Mouse (Mus musculus): ENCODE data around the gene Itsn1. TPM values are rescaled to one million over a fixed set of nuclear protein-coding genes. Genes with fewer than 3 reads are reported as not detected.

Gene Itsn1
- polyA plus RNA-seq, 1 experiment = 68.7 TPM

DNA sequence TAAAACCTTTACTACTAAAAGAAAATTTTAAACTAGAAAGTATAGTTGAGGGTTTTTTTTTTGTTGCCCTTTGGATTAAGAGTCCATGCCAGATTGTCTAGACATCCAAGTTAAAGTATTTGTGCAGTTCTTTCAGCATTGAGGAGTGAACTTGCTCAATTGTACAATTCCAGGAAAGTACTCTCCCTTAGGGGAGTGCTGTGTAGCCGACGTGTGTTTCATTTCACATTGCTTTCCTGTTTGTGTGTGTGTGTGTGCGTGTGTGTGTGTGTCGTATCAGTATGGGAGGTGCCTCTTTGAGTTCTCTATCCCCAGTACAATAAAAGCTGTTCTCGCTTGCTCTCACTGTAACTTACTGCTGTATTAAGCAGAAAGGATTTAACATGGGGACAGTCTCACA, 100.0 kb downstream of the Itsn1 start:
- TF ChIP-seq CTCF (IDR thresholded peaks at IDR 0.05; ENCODE audit: borderline replicate concordance, insufficient read depth, low read depth, low read length) = no peak
- TF ChIP-seq POLR2A (IDR thresholded peaks at IDR 0.05; ENCODE audit: borderline replicate concordance, insufficient read depth, low read length) = no peak
- 79% methylated on average over 5 of the region's 5 CpGs for WGBS
- Histone ChIP-seq H3K27ac (ENCODE audit: insufficient read depth, low read length) (no peak overlapping the region), H3K27me3 (ENCODE audit: control insufficient read depth, insufficient read depth, low read length) (no peaks in the 10 kb centered on the region), H3K4me3 (replicated peaks; ENCODE audit: insufficient read depth, low read depth, low read length) (no peak overlapping the region), H3K4me1 (ENCODE audit: control insufficient read depth, insufficient read depth, low read length) (no peaks in the 10 kb centered on the region)
- DNase-seq = no peak

- DNase-seq = no peak
- Histone ChIP-seq H3K4me1 (ENCODE audit: control insufficient read depth, insufficient read depth, low read length) (no peaks in the 10 kb centered on the region), H3K27ac (ENCODE audit: insufficient read depth, low read length) (no peak overlapping the region), H3K27me3 (ENCODE audit: control insufficient read depth, insufficient read depth, low read length) (no peaks in the 10 kb centered on the region), H3K4me3 (replicated peaks; ENCODE audit: insufficient read depth, low read depth, low read length) (no peak overlapping the region)
- no peak for TF ChIP-seq POLR2A (IDR thresholded peaks at IDR 0.05; ENCODE audit: borderline replicate concordance, insufficient read depth, low read length)
- no peak for TF ChIP-seq CTCF (IDR thresholded peaks at IDR 0.05; ENCODE audit: borderline replicate concordance, insufficient read depth, low read depth, low read length)
- 54% methylated on average over 23 of the region's 23 CpGs for WGBS
These were observed 101.2 kb downstream of the Itsn1 start for GRCm38 (mm10) chr16:91830260-91830659.

GRCm38 (mm10) chr16:91833121-91833520, 104.0 kb downstream of the Itsn1 start:
- TF ChIP-seq POLR2A (IDR thresholded peaks at IDR 0.05; ENCODE audit: borderline replicate concordance, insufficient read depth, low read length) (no peak), CTCF (IDR thresholded peaks at IDR 0.05; ENCODE audit: borderline replicate concordance, insufficient read depth, low read depth, low read length) (no peak)
- no peak for DNase-seq
- Histone ChIP-seq H3K4me3 (replicated peaks; ENCODE audit: insufficient read depth, low read depth, low read length) (no peak overlapping the region), H3K27me3 (ENCODE audit: control insufficient read depth, insufficient read depth, low read length) (no peaks in the 10 kb centered on the region), H3K27ac (ENCODE audit: insufficient read depth, low read length) (no peak overlapping the region), H3K4me1 (ENCODE audit: control insufficient read depth, insufficient read depth, low read length) (no peaks in the 10 kb centered on the region)
- WGBS = 94% methylated on average over 5 of the region's 5 CpGs

GRCm38 (mm10) chr16:91833558-91833957, 104.5 kb downstream of the Itsn1 start:
- H3K27me3 ChIP-seq (ENCODE audit: control insufficient read depth, insufficient read depth, low read length) = no peaks in the 10 kb centered on the region
- TF ChIP-seq CTCF (IDR thresholded peaks at IDR 0.05; ENCODE audit: borderline replicate concordance, insufficient read depth, low read depth, low read length) (no peak), POLR2A (IDR thresholded peaks at IDR 0.05; ENCODE audit: borderline replicate concordance, insufficient read depth, low read length) (no peak)
- H3K4me3 ChIP-seq (replicated peaks; ENCODE audit: insufficient read depth, low read depth, low read length) = no peak overlapping the region
- H3K27ac ChIP-seq (ENCODE audit: insufficient read depth, low read length) = no peak overlapping the region
- no peaks in the 10 kb centered on the region; the same call in 1 of the 2 replicates for H3K4me1 ChIP-seq (ENCODE audit: control insufficient read depth, insufficient read depth, low read length)
- no peak for DNase-seq
- WGBS = 47% methylated on average over 2 of the region's 2 CpGs

DNA sequence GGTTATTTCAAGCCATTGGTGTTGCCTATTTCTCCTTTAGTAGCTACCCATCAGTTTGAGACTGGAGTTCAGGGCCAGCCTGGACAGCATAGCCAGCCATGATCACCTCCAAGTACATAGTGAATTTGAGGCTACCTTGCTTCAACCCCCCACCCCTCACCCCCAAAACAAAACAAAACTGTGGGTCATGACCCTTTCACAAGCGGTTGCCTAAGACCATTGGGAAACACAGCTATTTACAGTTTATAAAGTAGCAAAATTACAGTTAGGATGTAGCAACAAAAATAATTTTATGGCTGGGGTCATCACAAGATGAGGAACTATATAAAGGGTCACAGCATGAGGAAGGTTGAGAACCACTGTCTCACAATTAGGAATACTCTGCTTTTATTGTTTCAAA, 104.9 kb downstream of the Itsn1 start:
- 98% methylated on average over 1 of the region's 1 CpGs for WGBS
- no peak overlapping the region for H3K4me3 ChIP-seq (replicated peaks; ENCODE audit: insufficient read depth, low read depth, low read length)
- H3K27me3 ChIP-seq (ENCODE audit: control insufficient read depth, insufficient read depth, low read length) = no peaks in the 10 kb centered on the region
- peaks cover 3% of the 10 kb centered on the region for H3K4me1 ChIP-seq (ENCODE audit: control insufficient read depth, insufficient read depth, low read length)
- no peak for DNase-seq
- TF ChIP-seq CTCF (IDR thresholded peaks at IDR 0.05; ENCODE audit: borderline replicate concordance, insufficient read depth, low read depth, low read length) (no peak), POLR2A (IDR thresholded peaks at IDR 0.05; ENCODE audit: borderline replicate concordance, insufficient read depth, low read length) (no peak)
- H3K27ac ChIP-seq (ENCODE audit: insufficient read depth, low read length) = no peak overlapping the region

- TF ChIP-seq POLR2A (IDR thresholded peaks at IDR 0.05; ENCODE audit: borderline replicate concordance, insufficient read depth, low read length) = no peak
- TF ChIP-seq CTCF (IDR thresholded peaks at IDR 0.05; ENCODE audit: borderline replicate concordance, insufficient read depth, low read depth, low read length) = no peak
- H3K27ac ChIP-seq (ENCODE audit: insufficient read depth, low read length) = no peak overlapping the region
- H3K4me3 ChIP-seq (replicated peaks; ENCODE audit: insufficient read depth, low read depth, low read length) = no peak overlapping the region
- H3K4me1 ChIP-seq (ENCODE audit: control insufficient read depth, insufficient read depth, low read length) = peaks cover 4% of the 10 kb centered on the region
- 85% methylated on average over 6 of the region's 6 CpGs for WGBS
- no peaks in the 10 kb centered on the region for H3K27me3 ChIP-seq (ENCODE audit: control insufficient read depth, insufficient read depth, low read length)
- no peak for DNase-seq
These were observed 106.7 kb downstream of the Itsn1 start for GRCm38 (mm10) chr16:91835790-91836189.

DNA sequence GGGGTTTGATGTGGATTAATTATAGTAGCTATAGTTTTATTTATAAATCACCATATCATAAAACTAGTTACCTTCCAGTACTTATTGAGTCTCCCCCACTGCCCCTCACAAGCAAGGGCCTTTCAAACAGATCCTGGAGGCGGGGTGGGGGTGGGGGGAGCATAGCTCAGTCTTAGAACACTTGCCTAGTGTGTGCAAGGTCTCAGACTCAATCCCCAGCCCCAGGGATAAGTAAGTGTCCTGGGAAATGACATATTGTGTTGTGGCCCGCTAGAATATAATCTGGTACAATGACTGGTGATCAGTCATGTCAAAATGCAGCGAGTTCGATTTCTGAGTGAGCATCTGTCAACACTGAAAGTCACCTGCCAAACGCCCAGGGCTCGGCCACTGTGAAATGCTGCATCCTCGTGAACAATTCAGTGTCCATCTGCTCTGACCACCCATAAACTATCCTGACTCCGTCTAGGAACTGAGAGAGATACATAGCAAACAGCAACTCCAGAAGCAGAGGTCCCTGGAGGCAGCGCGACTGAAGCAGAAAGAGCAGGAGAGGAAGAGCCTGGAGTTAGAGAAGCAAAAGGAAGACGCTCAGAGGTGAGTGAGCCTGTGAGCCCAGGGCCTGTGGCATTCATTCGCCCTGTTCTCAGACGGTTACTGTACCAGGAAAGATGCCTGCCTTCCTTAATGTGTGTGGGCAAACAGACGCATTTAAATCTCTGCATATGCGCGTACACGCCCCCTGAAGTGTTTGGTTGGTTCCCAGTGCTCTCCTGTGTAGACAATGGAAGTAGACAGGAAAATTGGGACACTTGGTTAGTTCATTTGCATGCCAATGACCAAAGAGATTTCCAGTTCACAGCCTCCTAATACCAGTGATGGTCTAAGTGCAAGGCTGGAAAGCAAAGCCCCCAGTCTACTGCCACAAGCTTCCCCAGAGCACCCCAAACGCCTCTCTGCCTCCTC, 107.8 kb downstream of the Itsn1 start:
- TF ChIP-seq CTCF (IDR thresholded peaks at IDR 0.05; ENCODE audit: borderline replicate concordance, insufficient read depth, low read depth, low read length) (no peak), POLR2A (IDR thresholded peaks at IDR 0.05; ENCODE audit: borderline replicate concordance, insufficient read depth, low read length) (no peak)
- DNase-seq = no peak
- WGBS = 52% methylated on average over 18 of the region's 18 CpGs

DNA sequence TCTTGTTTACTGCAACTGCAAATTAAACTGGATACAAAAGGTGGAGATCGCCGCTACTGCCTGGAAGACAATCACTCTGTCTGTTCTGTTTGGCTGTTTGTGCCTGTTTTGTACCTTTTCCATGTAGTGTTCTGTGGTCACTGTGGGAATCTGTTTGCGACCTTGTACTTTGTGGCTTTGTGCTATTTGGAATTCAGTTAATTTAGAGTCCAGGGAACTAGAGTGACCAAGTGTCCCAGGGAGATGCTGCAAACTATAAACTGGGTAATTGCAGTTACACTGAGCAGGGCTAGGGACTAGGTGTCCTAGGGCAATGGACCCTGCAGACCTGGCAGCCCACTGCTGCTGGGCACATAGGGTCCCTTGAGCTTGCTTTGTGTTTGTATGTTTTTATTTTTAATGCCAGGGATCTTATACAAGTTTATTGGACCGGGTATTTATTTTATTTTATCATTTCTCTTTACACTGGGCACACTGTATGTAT, 108.5 kb downstream of the Itsn1 start:
- peaks cover 4% of the 10 kb centered on the region for H3K4me1 ChIP-seq (ENCODE audit: control insufficient read depth, insufficient read depth, low read length)
- no peak overlapping the region for H3K27ac ChIP-seq (ENCODE audit: insufficient read depth, low read length)
- DNase-seq = no peak
- 91% methylated on average over 4 of the region's 4 CpGs for WGBS
- TF ChIP-seq POLR2A (IDR thresholded peaks at IDR 0.05; ENCODE audit: borderline replicate concordance, insufficient read depth, low read length) (no peak), CTCF (IDR thresholded peaks at IDR 0.05; ENCODE audit: borderline replicate concordance, insufficient read depth, low read depth, low read length) (no peak)
- H3K4me3 ChIP-seq (replicated peaks; ENCODE audit: insufficient read depth, low read depth, low read length) = no peak overlapping the region
- no peaks in the 10 kb centered on the region for H3K27me3 ChIP-seq (ENCODE audit: control insufficient read depth, insufficient read depth, low read length)

More for the DNA sequence above, 107.8 kb downstream of the Itsn1 start:
- H3K4me3 ChIP-seq (replicated peaks; ENCODE audit: insufficient read depth, low read depth, low read length) = no peak overlapping the region
- H3K27ac ChIP-seq (ENCODE audit: insufficient read depth, low read length) = peak overlapping the region; percentile 40; the same call in 1 of the 2 replicates
- H3K27me3 ChIP-seq (ENCODE audit: control insufficient read depth, insufficient read depth, low read length) = no peaks in the 10 kb centered on the region
- peaks cover 4% of the 10 kb centered on the region for H3K4me1 ChIP-seq (ENCODE audit: control insufficient read depth, insufficient read depth, low read length)

Measured in cerebellum, adult 2 months (tissue).